Mouse (Mus musculus): Measurements from ENCODE around the gene Kras. TPM values are rescaled to one million over a fixed set of nuclear protein-coding genes. Genes with fewer than 3 reads are reported as not detected.

Kras gene
- polyA plus RNA-seq, 1 experiment = 17.6 TPM

- Histone ChIP-seq H3K4me3 (ENCODE audit: insufficient read depth, low read depth, low read length) (no peak overlapping the region), H3K27ac (replicated peaks; ENCODE audit: low read depth, low read length) (no peak overlapping the region), H3K4me1 (ENCODE audit: control insufficient read depth, insufficient read depth, insufficient read length, low read length) (no peaks in the 10 kb centered on the region)
Observed at GRCm38 (mm10) chr6:145186096-145186495, 63.9 kb downstream of the Kras start.

- Histone ChIP-seq H3K4me3 (ENCODE audit: insufficient read depth, low read depth, low read length) (no peak overlapping the region), H3K27ac (replicated peaks; ENCODE audit: low read depth, low read length) (no peak overlapping the region), H3K4me1 (ENCODE audit: control insufficient read depth, insufficient read depth, insufficient read length, low read length) (no peaks in the 10 kb centered on the region)
Observed at GRCm38 (mm10) chr6:145182044-145182443, 68.0 kb downstream of the Kras start.

GRCm38 (mm10) chr6:145179665-145180064, 70.4 kb downstream of the Kras start:
- Histone ChIP-seq H3K4me1 (ENCODE audit: control insufficient read depth, insufficient read depth, insufficient read length, low read length) (no peaks in the 10 kb centered on the region), H3K27ac (replicated peaks; ENCODE audit: low read depth, low read length) (no peak overlapping the region), H3K4me3 (ENCODE audit: insufficient read depth, low read depth, low read length) (no peak overlapping the region)

DNA sequence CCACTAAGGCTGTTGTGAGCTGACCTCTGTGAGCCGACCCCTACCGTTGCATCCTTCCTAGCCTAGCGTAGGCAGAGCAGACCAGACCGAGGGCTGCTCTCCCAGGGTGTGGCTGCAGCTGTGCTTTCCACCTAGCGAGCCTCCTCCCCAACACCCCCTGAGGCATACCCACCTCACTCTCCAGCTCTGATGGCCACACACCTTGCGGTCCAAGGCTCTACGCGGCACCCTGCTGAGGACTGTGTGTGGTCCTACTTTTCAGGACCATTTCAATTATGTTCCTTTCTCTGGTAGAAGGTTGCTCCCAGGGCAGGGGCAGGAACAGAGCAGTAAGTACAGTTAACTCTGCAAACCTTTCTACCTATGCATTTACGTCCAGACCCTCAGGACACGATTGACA, 73.6 kb downstream of the Kras start:
- Histone ChIP-seq H3K27ac (replicated peaks; ENCODE audit: low read depth, low read length) (no peak overlapping the region), H3K4me3 (ENCODE audit: insufficient read depth, low read depth, low read length) (no peak overlapping the region), H3K4me1 (ENCODE audit: control insufficient read depth, insufficient read depth, insufficient read length, low read length) (no peaks in the 10 kb centered on the region; the same call in 1 of the 2 replicates)

GRCm38 (mm10) chr6:145175571-145175981, 74.5 kb downstream of the Kras start:
- no peaks in the 10 kb centered on the region; the same call in 1 of the 2 replicates for H3K4me1 ChIP-seq (ENCODE audit: control insufficient read depth, insufficient read depth, insufficient read length, low read length)
- H3K4me3 ChIP-seq (ENCODE audit: insufficient read depth, low read depth, low read length) = no peak overlapping the region
- H3K27ac ChIP-seq (replicated peaks; ENCODE audit: low read depth, low read length) = no peak overlapping the region

DNA sequence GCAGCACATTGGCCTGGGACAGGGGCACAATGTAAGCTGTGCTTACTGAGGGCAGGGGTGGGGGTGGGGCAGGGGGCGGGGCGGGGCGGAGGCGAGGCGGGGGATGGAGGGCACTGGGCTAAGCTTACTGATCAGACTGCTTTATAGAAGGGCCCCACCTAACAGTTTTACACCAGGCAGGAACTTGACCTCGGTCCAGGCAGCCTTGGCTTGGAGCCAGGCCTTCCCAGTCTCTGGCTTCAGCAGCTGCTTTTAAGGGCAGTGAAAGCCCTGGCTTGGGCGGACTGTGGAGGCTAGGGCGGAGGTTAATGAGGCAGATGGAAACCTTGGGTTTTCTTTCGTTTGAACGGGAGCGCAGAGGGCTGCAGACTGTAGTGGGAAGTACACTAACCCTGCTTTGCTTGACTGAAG, 76.3 kb downstream of the Kras start:
- H3K4me3 ChIP-seq (ENCODE audit: insufficient read depth, low read depth, low read length) = no peak overlapping the region
- H3K27ac ChIP-seq (replicated peaks; ENCODE audit: low read depth, low read length) = no peak overlapping the region
- H3K4me1 ChIP-seq (ENCODE audit: control insufficient read depth, insufficient read depth, insufficient read length, low read length) = no peaks in the 10 kb centered on the region; the same call in 1 of the 2 replicates

GRCm38 (mm10) chr6:145171892-145172606, 78.0 kb downstream of the Kras start:
- H3K4me3 ChIP-seq (ENCODE audit: insufficient read depth, low read depth, low read length) = no peak overlapping the region
- H3K4me1 ChIP-seq (ENCODE audit: control insufficient read depth, insufficient read depth, insufficient read length, low read length) = no peaks in the 10 kb centered on the region; the same call in 1 of the 2 replicates
- H3K27ac ChIP-seq (replicated peaks; ENCODE audit: low read depth, low read length) = no peak overlapping the region

Other genes starting within 250 kb of the Kras start
- 0.48 and 0.96 TPM in 2 replicates for gene Bcat1, start 174.1 kb downstream of the Kras start, polyA plus RNA-seq (2012; ENCODE audit: insufficient read depth, insufficient read length, missing spikeins)
- 1.9 and 2.2 TPM in 2 replicates for gene Lrmp, start 134.6 kb downstream of the Kras start, polyA plus RNA-seq (2012; ENCODE audit: insufficient read depth, insufficient read length, missing spikeins)
- gene Casc1, start 39.2 kb downstream of the Kras start, polyA plus RNA-seq (2012; ENCODE audit: insufficient read depth, insufficient read length, missing spikeins) = not detected in 2 replicates
- gene Etfrf1, start 39.1 kb downstream of the Kras start, polyA plus RNA-seq (2012; ENCODE audit: insufficient read depth, insufficient read length, missing spikeins) = 380 and 524 TPM in 2 replicates

Measured in brown adipose tissue, adult 24 weeks (tissue).